Mouse (Mus musculus): ENCODE results near the gene Vmn1r193.
"Not testable (repeated sequence)": the region's sequence is repeated elsewhere in the genome, so short reads cannot be mapped to it uniquely, and the experiment has no call there.

DNA sequence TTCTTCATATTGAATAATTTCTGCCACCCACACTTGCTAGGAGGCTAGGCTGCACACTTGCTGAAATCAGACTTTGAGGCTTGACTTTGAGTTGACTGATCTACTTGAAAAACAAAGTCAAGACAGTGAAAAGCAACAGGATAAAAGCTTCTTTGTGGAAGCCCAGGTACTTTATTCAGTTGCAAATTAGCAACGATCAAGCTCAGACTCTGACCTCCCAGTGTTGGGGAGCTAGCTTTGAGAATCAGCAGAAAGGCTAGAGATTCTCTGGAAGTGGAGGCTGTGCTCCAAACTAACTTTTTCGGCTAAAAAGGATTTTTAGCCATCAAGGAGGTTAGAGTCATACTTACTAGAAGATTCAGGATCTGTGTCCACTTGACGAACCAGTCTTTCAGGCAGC is 30.2 kb downstream of the Vmn1r193 start:
- not testable (repeated sequence) for TF ChIP-seq POLR2A (IDR thresholded peaks at IDR 0.05; ENCODE audit: insufficient read length, low read depth); USF1 (IDR thresholded peaks at IDR 0.05; ENCODE audit: low read depth); MAX (IDR thresholded peaks at IDR 0.05; ENCODE audit: low read depth); POLR2AphosphoS2 (IDR thresholded peaks at IDR 0.05; ENCODE audit: insufficient read length, low read depth)

Measured in myocyte (in vitro differentiated cells).